Mouse (Mus musculus): ENCODE measurements at regions not wholly inside any gene's neighbourhood (a gene's known extent, or its start where the extent isn't known, plus 50 kb on each side); places are given as distances from the start of the nearest gene placed in this dataset.
"Not testable (repeated sequence)": the region's sequence is repeated elsewhere in the genome, so short reads cannot be mapped to it uniquely, and the experiment has no call there.

DNA sequence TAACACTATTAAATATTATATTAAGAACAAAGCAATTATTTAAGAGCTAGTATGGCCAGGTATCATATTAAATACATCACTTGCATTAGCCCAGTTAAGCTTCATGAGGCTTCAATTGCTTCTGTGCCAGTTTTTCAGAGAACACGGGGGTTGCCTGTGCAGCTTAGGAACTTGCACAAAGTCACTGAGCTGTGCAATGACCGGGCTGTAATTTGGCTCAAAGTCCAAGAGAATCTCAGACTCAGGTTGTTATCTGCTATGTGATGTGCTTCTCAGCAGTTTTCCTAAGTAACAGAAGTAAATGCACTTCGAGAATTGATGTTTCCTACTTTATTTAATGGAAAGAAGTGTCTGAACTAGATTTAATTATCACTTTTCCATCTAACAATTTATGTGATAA lies 711.5 kb downstream of the Rapgef2 start:
- DNase-seq (ENCODE audit: low spot score) (no peak), ATAC-seq (ENCODE audit: extremely low read depth, insufficient number of reproducible peaks, low FRiP score, poor library complexity, severe bottlenecking) (no peak)
- TF ChIP-seq CTCF (IDR thresholded peaks at IDR 0.05; ENCODE audit: low read depth, low read length), result no peak
- no peak for TF ChIP-seq GATA1 (IDR thresholded peaks at IDR 0.05; ENCODE audit: borderline replicate concordance, low read length)
- no peak for TF ChIP-seq GATA2 (IDR thresholded peaks at IDR 0.05; ENCODE audit: borderline replicate concordance, low read depth, low read length)
- TF ChIP-seq TAL1 (conservative IDR thresholded peaks at IDR 0.05; ENCODE audit: low read depth, low read length), result no peak
- no peak for TF ChIP-seq POLR2AphosphoS5 (IDR thresholded peaks at IDR 0.05; ENCODE audit: insufficient replicate concordance, low read depth, low read length)
- Histone ChIP-seq H3K4me3 (ENCODE audit: low read depth, low read length) (no peak overlapping the region), H3K36me3 (replicated peaks) (no peaks in the 10 kb centered on the region), H3K27me3 (ENCODE audit: insufficient read depth, low read length) (no peaks in the 10 kb centered on the region), H3K9me3 (replicated peaks) (no peaks in the 10 kb centered on the region), H3K4me1 (ENCODE audit: insufficient read depth, low read depth, low read length) (no peaks in the 10 kb centered on the region)

DNA sequence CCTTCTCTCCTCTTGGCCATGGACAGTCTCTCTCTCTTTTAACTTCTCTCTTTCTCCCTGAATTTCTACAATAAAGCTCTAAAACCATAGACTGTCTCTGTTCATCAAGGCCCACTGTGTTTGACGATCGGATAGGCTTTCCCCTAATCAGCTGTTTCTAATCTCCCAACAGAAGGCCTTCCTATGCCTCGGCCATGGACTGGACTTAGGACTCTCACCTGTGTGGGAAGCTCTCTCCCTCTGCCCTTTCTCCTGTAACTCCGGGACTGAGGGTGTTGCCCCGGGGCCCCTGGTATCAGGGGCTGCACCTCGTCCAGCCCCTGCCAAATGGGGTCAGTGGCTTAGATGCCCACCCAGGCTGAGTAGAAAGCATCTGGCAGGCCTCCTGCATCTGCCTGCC lies 713.0 kb downstream of the Rapgef2 start:
- no peak for TF ChIP-seq GATA1 (IDR thresholded peaks at IDR 0.05; ENCODE audit: borderline replicate concordance, low read length)
- no peak for TF ChIP-seq CTCF (IDR thresholded peaks at IDR 0.05; ENCODE audit: low read depth, low read length)
- TF ChIP-seq GATA2 (IDR thresholded peaks at IDR 0.05; ENCODE audit: borderline replicate concordance, low read depth, low read length), result no peak

DNA sequence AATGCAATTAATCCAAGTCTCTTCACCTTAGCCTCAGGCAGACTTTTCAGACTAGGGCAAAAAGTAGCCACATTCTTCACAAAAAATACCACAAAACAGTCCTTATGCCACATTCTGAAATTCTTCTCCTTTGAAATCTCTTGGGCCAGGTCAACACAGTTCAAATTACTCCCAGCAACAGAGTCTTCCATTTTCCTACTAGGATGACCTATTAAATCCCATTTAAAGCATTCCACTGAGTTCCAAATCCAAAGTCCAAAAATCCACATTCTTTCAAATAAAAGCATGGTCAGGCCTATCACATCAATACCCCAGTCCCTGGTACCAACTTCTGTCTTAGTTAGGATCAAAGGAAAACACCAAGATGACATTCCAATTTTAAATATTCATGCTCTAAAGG lies 721.4 kb downstream of the Rapgef2 start:
- H3K4me1 ChIP-seq (ENCODE audit: insufficient read depth, low read depth, low read length); H3K4me3 ChIP-seq (ENCODE audit: low read depth, low read length); H3K36me3 ChIP-seq (replicated peaks); H3K27me3 ChIP-seq (ENCODE audit: insufficient read depth, low read length); ATAC-seq (ENCODE audit: extremely low read depth, insufficient number of reproducible peaks, low FRiP score, poor library complexity, severe bottlenecking); DNase-seq (ENCODE audit: low spot score); H3K9me3 ChIP-seq (replicated peaks): not testable (repeated sequence)

More for the DNA sequence above, 713.0 kb downstream of the Rapgef2 start:
- Histone ChIP-seq H3K9me3 (replicated peaks) (no peaks in the 10 kb centered on the region), H3K27me3 (ENCODE audit: insufficient read depth, low read length) (no peaks in the 10 kb centered on the region), H3K4me1 (ENCODE audit: insufficient read depth, low read depth, low read length) (no peaks in the 10 kb centered on the region), H3K4me3 (ENCODE audit: low read depth, low read length) (no peak overlapping the region), H3K36me3 (replicated peaks) (no peaks in the 10 kb centered on the region)
- DNase-seq (ENCODE audit: low spot score) (no peak), ATAC-seq (ENCODE audit: extremely low read depth, insufficient number of reproducible peaks, low FRiP score, poor library complexity, severe bottlenecking) (no peak)
